Mouse (Mus musculus) lung, adult 18-20 months (tissue): ENCODE data around the gene Irx5.
A peak's percentile ranks its signal among the peaks of the same experiment; 100 is the strongest.

ENCODE experiments used
- DNase-seq, 2 experiments: peaks; one replicate each; pipeline ENCODE4 v3.0.0; 2022; ENCODE audit warnings: mixed read lengths in 2 of 2

Gene Irx5

GRCm38 (mm10) chr8:92357398-92357981 is at the start of gene Irx5:
Gene Irx5 (plus strand): TSS chr8:92357625.
- DNase-seq = peak; percentile 90 to 93

GRCm38 (mm10) chr8:92312178-92312577 is 45.2 kb upstream of the Irx5 start:
- no peak for DNase-seq

- peak in 1 of 2 experiments; percentile 21 for DNase-seq
Observed at GRCm38 (mm10) chr8:92313707-92314106, 43.7 kb upstream of the Irx5 start.

- DNase-seq = no peak
Observed at GRCm38 (mm10) chr8:92323751-92324150, 33.7 kb upstream of the Irx5 start.

- DNase-seq = no peak
Observed at GRCm38 (mm10) chr8:92327176-92327575, 30.2 kb upstream of the Irx5 start.

GRCm38 (mm10) chr8:92329273-92329672 is 28.2 kb upstream of the Irx5 start:
- no peak for DNase-seq

GRCm38 (mm10) chr8:92331811-92332210 is 25.6 kb upstream of the Irx5 start:
- DNase-seq = peak; percentile 65 to 76

GRCm38 (mm10) chr8:92333406-92333805 is 24.0 kb upstream of the Irx5 start:
- DNase-seq = peak; percentile 37 to 41

GRCm38 (mm10) chr8:92335079-92335478 is 22.3 kb upstream of the Irx5 start:
- DNase-seq = no peak

- no peak for DNase-seq
Observed at GRCm38 (mm10) chr8:92336041-92336440, 21.4 kb upstream of the Irx5 start.

- no peak for DNase-seq
Observed at GRCm38 (mm10) chr8:92343544-92343943, 13.9 kb upstream of the Irx5 start.

- DNase-seq = no peak
Observed at GRCm38 (mm10) chr8:92349898-92350486, 7.4 kb upstream of the Irx5 start.

GRCm38 (mm10) chr8:92353405-92353804 is 4.0 kb upstream of the Irx5 start:
- DNase-seq = no peak

- peak; percentile 57 to 67 for DNase-seq
Observed at GRCm38 (mm10) chr8:92354536-92355482, 2.6 kb upstream of the Irx5 start.

GRCm38 (mm10) chr8:92355701-92356612 is 1.5 kb upstream of the Irx5 start:
- peak; percentile 98 for DNase-seq

- DNase-seq = peak in 1 of 2 experiments; percentile 28
Observed at GRCm38 (mm10) chr8:92356613-92357375, 631 bp upstream of the Irx5 start.

- no peak for DNase-seq
Observed at GRCm38 (mm10) chr8:92358141-92358999, 945 bp downstream of the Irx5 start.

- peak; percentile 17 to 46 for DNase-seq
Observed at GRCm38 (mm10) chr8:92359000-92359832, 1.8 kb downstream of the Irx5 start.

- DNase-seq = peak; percentile 18 to 21
Observed at GRCm38 (mm10) chr8:92359833-92360082, 2.3 kb downstream of the Irx5 start.
